Mouse (Mus musculus) lung, postnatal 25 days (tissue): ENCODE results near the gene Pafah1b3.
A peak's percentile ranks its signal among the peaks of the same experiment; 100 is the strongest.
"Not testable (repeated sequence)": the region's sequence is repeated elsewhere in the genome, so short reads cannot be mapped to it uniquely, and the experiment has no call there.

ENCODE experiments used
- DNase-seq: peaks from one replicate; pipeline ENCODE4 v3.0.0; 2022; ENCODE audit warnings: low spot score

Gene Pafah1b3

GRCm38 (mm10) chr7:25297454-25298325 is at the start of gene Pafah1b3:
TSS of gene Pafah1b3 (minus strand) at chr7:25297986.
- DNase-seq: peak; percentile 84

- DNase-seq: no peak
Observed at GRCm38 (mm10) chr7:25341000-25341784, 43.4 kb upstream of the Pafah1b3 start.

DNA sequence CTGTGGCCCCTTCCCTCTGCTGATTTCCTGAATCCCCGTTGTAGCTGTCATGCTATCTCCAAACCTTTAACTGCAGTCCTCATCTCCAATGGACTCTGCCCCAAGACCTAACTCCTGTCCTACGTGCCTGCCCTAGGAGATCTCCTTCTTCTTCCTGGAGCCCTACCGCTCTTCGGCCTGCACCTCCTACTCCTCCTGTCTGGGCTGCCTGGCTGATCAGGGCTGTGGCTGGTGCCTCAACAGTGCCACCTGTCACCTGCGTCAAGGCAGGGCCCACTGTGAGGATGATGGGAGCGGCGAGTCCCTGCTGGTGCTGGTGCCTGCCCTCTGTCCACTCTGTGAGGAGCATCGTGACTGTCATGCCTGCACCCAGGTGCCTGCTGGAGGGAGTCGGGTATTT is 41.5 kb upstream of the Pafah1b3 start:
- DNase-seq: no peak

GRCm38 (mm10) chr7:25334472-25334871 is 36.7 kb upstream of the Pafah1b3 start:
- DNase-seq: no peak

DNA sequence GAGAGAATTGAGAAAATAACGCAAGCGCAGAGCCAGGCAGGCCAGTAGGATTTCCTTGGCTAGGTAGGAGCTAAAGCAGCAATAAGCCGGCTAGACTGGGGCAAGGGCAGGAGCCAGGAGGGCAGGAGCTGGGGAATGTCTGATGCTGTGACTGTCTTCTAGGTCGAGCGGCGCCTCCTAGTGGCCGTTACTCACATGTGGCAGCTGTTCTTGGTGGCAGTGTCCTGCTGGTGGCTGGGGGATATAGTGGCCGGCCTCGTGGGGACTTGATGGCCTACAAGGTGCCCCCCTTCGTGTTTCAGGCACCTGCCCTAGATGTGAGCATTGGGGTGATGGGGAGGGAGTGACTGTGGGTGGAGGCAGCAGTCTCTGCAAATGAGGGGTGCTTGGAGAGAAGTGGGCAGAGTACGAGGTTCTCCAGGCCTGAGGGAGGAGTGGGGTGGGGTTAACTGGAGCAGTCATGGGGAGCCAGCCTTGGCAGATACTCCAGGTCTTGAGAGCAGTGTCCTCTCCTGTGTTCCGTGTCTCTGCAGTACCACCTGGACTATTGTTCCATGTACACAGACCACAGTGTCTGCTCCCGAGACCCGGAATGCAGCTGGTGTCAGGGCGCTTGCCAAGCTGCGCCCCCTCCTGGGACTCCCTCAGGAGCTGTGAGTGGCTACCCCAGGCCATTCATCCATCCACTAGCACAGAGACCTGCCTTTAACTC is 36.0 kb upstream of the Pafah1b3 start:
- peak; percentile 75 for DNase-seq

GRCm38 (mm10) chr7:25326233-25326632 is 28.4 kb upstream of the Pafah1b3 start:
- no peak for DNase-seq

DNA sequence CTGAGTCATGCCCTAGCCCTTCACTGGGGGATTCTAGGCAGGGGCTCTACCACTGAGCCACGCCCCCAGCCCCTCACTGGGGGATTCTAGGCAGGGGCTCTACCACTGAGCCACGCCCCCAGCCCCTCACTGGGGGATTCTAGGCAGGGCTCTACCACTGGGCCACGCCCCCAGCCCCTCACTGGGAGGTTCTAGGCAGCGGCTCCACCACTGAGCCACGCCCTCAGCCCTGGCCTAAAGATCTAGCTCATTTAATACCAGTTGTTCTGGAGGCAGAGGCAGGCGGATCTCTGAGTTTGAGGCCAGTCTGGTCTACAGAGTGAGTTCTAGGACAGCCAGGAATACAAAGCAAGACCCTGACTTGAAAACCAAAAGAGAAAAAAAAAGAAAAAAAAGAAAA is 27.6 kb upstream of the Pafah1b3 start:
- DNase-seq: not testable (repeated sequence)

- no peak for DNase-seq
Observed at GRCm38 (mm10) chr7:25323219-25323618, 25.4 kb upstream of the Pafah1b3 start.

DNA sequence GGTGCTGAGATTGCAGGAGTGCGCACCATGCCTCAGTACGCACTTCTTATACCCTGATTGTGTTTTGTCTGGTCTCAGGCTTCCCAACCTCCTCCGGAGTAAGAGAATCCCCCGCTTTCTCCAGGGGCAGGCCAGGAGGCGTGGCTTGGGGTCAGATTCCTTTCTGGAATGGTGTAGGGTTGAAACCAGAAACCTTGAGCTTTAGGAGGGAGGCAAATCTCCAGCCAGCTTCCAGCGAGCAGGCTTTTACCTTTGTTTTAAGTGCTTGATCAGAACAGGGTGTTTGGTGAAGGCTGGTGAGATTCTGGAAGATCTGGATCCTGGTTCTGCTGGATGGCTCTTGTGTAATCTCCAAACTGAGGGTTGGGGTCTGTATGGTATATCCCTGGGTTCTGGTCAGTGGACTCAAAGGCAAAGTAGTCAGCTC is 24.3 kb upstream of the Pafah1b3 start:
- no peak for DNase-seq

DNA sequence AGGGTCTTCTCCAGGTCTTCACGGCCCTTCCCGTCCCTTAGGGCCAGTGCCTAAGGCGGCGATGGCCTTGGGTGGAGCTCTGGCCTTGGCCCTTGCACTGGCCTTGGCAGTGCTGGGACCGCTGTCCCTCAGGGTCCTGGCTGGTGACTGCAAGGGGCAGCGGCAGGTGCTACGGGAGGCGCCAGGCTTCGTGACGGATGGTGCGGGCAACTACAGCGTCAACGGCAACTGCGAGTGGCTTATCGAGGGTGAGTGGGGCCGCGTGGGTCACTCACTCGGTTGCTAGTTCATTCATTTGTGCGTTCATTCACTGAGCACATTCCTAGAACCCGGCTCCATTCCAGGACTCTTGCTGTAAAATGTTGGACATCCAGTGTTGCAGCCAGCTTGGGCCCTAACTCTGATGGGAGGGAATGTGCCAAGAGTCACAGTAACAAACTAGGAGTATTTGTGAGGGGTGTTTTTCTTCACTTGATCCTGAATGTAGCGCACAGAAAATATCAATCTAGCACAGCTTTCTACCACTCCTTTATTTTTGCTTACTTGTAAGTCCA is 19.7 kb upstream of the Pafah1b3 start:
- DNase-seq: no peak

DNA sequence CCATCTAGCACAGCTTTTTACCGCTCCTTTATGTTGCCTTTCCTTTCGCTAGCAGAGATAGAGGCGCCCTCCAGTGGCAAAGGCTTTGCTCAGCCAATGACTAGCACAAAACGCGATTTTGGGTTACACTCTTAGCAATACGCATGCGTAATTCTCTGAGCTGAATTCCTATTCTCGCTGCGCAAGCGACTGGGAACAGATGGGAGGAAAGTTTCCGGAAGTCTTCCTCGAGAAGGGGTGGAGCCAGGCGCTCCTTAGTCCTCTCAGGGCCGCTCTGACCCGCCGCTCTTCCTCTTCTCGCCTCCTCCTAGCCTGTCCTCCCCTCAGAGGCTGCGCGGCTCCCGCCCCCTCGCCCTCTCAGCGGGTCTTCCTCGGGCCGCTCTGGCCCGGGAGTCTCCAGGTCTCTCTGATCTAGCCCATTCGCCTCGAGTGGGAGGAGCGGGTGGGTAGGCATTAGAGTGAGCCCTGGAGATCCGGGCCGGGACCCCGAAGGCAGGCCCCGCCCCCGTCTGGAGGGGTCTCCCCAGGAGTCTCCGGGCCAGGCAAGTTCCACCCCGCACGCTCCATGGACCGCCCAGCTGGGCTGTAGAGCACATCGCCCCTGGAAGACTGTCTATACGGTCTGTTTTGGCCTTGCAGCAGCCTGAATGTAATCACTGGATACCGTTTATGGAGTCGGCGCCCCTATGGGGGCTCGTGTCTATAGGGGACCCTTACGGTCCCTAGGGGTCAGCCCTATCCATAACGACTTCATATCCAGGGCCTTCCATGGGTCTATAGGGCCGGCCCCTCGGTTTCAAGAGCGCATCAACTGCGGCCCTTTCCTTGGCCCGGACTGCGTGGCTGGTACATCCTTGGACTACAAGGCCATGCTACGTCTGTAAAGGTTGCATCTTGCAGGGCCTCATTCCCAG is 19.0 kb upstream of the Pafah1b3 start, which contains the start of gene Megf8:
Gene Megf8, plus strand, starts transcription at position 633 of the 914 bp plus-strand sequence.
- DNase-seq: peak; percentile 98

DNA sequence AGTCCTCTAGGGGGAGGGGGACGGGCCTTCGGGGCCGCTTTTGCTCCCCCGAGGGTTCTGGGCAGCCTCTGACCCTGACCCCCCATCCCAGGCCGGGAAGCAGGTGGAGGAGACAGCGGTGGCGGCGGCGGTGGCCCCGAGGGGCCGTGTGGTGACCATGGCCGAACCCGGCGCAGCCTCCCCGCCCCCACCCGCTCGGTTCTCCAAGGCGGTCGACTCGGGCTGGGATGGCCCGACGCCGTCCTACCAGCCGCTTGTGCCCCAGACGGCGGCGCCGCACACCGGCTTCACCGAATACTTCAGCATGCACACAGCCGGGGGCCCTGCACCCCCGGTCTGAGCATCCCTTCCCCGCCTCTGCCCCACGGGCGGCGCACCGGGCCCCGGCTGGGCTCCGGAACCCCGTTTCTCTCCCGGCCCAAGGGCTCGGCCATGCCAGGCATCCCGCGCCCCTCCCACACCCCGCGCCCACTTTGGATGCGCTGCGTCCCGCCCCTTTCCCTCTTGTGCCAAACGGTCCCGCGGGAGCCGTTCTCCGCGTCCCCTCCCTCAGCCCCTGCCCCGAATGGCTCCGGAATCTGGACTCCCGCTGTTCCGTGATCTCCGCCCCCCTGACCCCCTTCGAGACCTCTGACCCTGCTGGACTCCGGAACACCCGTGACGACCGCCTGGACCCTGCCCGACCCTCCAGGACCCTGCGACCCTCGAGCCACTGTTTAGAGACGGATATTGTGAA is 17.7 kb upstream of the Pafah1b3 start:
- DNase-seq: no peak

GRCm38 (mm10) chr7:25314606-25315305 is 17.0 kb upstream of the Pafah1b3 start:
- no peak for DNase-seq

DNA sequence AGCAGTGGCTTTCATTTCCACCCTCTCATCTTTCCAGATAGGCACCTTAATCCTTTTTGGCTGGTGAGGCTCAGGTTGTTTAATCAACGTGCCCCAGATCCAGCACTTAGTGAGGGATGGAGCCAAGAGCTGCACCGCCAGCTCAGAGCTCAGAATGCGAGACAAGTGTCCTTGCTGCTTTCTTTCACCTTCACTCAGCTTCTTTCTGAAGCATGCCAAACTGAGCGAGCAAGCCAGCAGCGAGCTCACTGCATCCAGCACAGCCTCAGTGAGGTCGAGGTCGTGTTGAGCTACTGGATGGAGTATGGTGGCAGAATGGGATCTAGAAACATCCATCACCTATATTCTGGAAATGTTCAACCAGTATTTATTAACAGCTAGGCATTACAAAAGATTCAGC is 15.5 kb upstream of the Pafah1b3 start:
- no peak for DNase-seq

GRCm38 (mm10) chr7:25311193-25311592 is 13.4 kb upstream of the Pafah1b3 start:
- DNase-seq: no peak

DNA sequence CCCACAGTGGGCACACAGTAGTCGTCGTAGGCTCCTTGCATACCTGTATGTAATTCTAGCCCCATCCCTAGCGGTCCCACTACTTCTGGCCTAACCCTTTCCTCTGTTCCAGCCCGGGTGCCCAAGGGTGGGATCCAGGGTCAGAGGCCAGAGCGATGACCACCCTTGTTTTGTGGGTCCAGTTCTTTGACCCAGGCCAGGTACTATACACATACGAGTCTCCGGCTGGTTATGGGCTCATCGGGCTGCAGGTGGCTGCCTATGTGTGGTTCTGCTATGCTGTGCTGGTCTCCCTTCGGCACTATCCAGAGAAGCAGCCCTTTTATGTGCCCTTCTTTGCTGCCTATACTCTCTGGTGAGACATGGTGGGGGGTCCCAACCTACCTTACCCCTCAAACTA is 11.6 kb upstream of the Pafah1b3 start:
- no peak for DNase-seq

GRCm38 (mm10) chr7:25308702-25309318 is 11.0 kb upstream of the Pafah1b3 start:
- DNase-seq: no peak

GRCm38 (mm10) chr7:25306614-25306996 is 8.8 kb upstream of the Pafah1b3 start:
- no peak for DNase-seq

- peak; percentile 18 for DNase-seq
Observed at GRCm38 (mm10) chr7:25305956-25306613, 8.3 kb upstream of the Pafah1b3 start, which contains the start of gene Tmem145. TSS of gene Tmem145 (plus strand) at chr7:25306106.
